Mouse (Mus musculus) erythroblast, embryonic 14.5 days (primary cell): Measurements from ENCODE around the gene Trrap.

ENCODE experiments used
- GATA1 ChIP-seq: IDR thresholded peaks from 2 replicates; pipeline ENCODE4 v1.6.1; 2012; ENCODE audit warnings: low read length, inconsistent platforms, mixed read lengths
- TAL1 ChIP-seq: IDR thresholded peaks from 3 replicates; pipeline ENCODE4 v1.6.1; 2012; ENCODE audit warnings: low read length, inconsistent platforms, mixed read lengths

DNA sequence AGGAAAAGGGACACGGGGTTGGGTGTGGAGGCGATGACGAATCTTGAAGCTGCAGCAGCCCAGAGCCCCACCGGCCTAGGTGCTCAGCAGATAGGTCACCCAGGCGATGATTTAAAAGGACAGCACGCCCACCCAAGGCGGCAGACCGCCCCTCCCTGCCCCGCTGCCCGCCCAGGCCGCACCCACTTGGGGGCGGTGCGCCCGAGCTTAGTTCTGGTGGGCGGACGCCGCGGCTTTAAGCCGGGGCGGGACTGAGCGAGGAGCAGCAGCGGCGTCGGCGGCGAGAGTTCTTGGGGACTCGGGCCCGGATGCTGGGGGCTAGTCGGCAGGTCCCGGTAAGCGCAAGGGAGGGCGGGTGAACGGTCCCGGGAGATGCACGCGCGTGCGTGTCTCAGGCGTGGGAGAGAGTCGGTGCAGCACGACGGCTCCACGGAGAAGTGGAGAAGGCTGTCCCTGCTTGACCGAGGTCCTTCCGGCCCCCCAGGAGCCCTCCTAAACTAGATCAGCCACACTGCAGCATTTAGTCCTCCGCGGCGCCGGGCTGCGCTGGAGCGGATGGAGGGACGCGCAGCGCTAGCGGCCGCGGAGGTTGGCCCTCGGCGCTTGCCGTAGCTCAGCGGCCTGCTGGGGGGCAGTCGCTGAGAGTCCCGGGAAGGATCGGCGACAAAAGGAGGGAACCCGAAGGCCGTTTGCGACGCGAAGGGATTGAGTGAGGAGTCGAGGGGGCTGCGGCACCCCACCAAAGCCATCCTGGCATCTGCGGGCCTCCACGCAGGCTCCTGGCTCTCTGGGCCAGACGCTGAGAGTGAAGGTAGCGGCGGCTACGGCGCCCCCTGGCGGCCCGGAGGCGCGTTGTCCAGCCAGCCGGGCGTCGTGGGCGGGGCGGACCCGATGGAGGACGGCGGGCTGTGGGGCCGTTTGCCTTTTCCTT lies 644 bp downstream of the Trrap start:
- TF ChIP-seq GATA1 (no peak), TAL1 (no peak)
